Mouse (Mus musculus) naive thymus-derived CD4-positive, alpha-beta T cell, adult 5 months (primary cell): ENCODE measurements around the gene Eva1a. TPM values are rescaled to one million over a fixed set of nuclear protein-coding genes. Genes with fewer than 3 reads are reported as not detected.

Experiments used
- polyA plus RNA-seq: library from polyadenylated mRNA; unstranded; fragments of 100-300 nt; shearing (Covaris generic); gene quantifications from one replicate; pipeline ENCODE4 v1.2.1, GENCODE M21; 2017

Eva1a gene
- not detected for polyA plus RNA-seq

GRCm38 (mm10) chr6:82040834-82041487 lies at the start of gene Eva1a:
TSS of gene Eva1a (plus strand) at chr6:82041043.

Other genes with a start within 250 kb of the Eva1a start
- 21.0 TPM for gene Gcfc2, start 117.4 kb upstream of the Eva1a start, polyA plus RNA-seq
- 42.1 TPM for gene Mrpl19, start 75.1 kb upstream of the Eva1a start, polyA plus RNA-seq